Mouse (Mus musculus): ENCODE measurements around the gene Rbpjl. TPM values are rescaled to one million over a fixed set of nuclear protein-coding genes. Genes with fewer than 3 reads are reported as not detected.

The Rbpjl gene
- polyA plus RNA-seq, 1 experiment from 2014 or later, result 0.14 TPM

DNA sequence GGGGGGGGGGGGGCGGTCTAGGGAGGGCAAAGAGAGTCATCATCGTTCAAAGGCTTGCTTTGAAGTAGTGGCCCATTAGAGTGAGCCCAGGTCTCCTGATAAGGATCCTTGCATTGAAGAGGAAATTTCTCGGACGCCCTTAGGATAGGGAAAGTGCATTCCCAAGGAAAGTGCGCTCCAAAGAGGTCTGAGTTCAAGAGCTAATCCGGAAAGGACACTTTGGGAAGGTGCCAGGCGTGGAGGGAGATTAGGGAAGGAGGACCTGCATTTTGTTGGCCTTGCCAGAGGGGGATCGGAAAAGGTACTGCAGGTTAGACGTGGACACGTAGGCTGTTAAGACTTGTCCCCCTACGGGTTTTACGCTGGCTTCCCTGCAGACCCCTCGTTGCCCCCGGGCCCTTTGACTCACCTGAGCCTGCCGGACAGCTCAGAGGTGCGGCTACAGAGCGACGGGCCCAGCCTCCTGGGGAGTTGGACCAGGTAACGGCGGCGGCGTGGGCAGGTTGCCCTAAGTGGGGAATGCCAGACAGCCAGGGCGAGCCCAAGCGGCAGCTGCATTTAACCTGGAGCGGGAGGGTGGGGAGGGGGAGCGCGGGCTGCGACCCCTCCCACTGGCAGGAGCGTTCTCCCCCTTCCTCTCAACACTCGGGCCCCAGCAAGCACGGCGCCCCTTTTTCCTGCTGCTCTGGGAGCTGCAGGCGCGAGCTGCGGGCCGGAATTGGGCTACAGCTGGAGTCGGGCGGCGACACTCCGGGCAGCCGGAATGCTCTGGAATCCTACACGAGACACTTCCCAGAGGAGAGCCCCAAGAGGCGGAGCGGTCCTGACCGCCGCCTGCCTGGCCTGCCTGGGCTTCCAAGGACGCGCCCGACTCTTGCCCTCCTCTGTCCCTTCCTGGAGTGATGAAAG is 1.4 kb downstream of the Rbpjl start:
- WGBS, result 2% methylated on average over 46 of the region's 49 CpGs
- no peak overlapping the region for H3K27ac ChIP-seq (ENCODE audit: low read length)
- H3K27me3 ChIP-seq (ENCODE audit: control insufficient read depth, insufficient read depth, low read length), result peaks cover 37% of the 10 kb centered on the region
- peak overlapping the region; percentile 19; the same call in 1 of the 2 replicates for H3K9ac ChIP-seq (replicated peaks; ENCODE audit: low read depth, low read length)
- H3K36me3 ChIP-seq (ENCODE audit: control insufficient read depth, insufficient read depth, low read length), result no peaks in the 10 kb centered on the region
- ATAC-seq (ENCODE audit: insufficient number of reproducible peaks, insufficient read depth, low FRiP score, low read depth), result no peak
- peak overlapping the region; percentile 49 for H3K4me2 ChIP-seq (replicated peaks; ENCODE audit: low read depth, low read length)
- no peaks in the 10 kb centered on the region for H3K9me3 ChIP-seq (ENCODE audit: control insufficient read depth, low read depth, low read length)
- H3K4me3 ChIP-seq (ENCODE audit: low read depth, low read length), result peak overlapping the region; percentile 33
- H3K4me1 ChIP-seq (ENCODE audit: control insufficient read depth, insufficient read depth, low read length), result peaks cover 17% of the 10 kb centered on the region; the same call in 1 of the 2 replicates

DNA sequence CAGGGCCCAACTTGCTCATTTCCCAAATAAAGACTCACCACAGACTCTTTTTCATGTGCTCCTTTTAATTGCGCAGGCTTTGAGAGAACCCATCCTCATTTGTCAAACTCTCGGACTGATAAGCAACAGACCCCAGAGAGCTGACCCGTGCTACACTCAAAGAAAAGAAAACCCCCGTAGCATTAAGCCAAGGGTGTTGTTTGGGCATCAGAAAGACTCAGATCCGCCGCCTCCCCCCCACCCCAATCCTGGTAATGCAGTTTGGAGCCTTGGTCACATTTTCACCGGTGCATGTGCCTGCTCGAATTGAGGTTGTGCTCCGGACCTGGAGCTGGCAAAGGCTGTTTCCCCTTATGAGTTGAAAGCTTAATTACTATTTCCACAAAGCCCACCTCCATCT is 2.1 kb downstream of the Rbpjl start, which contains the start of gene Matn4:
Gene Matn4, minus strand, starts transcription at position 101 of the 400 bp plus-strand sequence.
- Histone ChIP-seq H3K27me3 (ENCODE audit: control insufficient read depth, insufficient read depth, low read length) (peaks cover 32% of the 10 kb centered on the region), H3K4me1 (ENCODE audit: control insufficient read depth, insufficient read depth, low read length) (peaks cover 17% of the 10 kb centered on the region; the same call in 1 of the 2 replicates), H3K4me3 (ENCODE audit: low read depth, low read length) (peak within 1 kb of the TSS; percentile 33), H3K9me3 (ENCODE audit: control insufficient read depth, low read depth, low read length) (no peaks in the 10 kb centered on the region), H3K4me2 (replicated peaks; ENCODE audit: low read depth, low read length) (peak within 1 kb of the TSS; percentile 49), H3K27ac (ENCODE audit: low read length) (no peak within 1 kb of the TSS), H3K36me3 (ENCODE audit: control insufficient read depth, insufficient read depth, low read length) (no peaks in the 10 kb centered on the region), H3K9ac (replicated peaks; ENCODE audit: low read depth, low read length) (peak within 1 kb of the TSS; percentile 19; the same call in 1 of the 2 replicates)
- 5% methylated on average over 9 of the region's 9 CpGs for WGBS
- no peak for ATAC-seq (ENCODE audit: insufficient number of reproducible peaks, insufficient read depth, low FRiP score, low read depth)

DNA sequence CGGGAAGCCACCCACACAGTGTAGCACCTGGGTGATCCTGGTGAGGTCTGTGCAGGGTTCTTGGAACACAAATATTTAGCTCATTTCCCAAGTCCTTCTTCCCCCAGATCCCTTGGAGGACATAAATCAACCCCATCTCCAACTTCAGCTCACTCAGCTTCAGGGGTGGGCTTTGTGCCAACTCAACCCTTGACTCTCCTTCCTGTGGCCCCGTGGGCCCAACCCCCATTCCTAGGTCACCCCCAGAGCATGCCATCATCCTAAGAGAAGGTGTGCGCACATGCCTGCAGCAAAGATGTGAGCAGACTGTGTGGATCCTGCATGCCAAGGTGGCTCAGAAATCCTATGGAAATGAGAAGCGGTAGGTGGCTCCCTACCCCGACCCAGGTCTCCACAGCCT is 2.6 kb downstream of the Rbpjl start:
- H3K4me1 ChIP-seq (ENCODE audit: control insufficient read depth, insufficient read depth, low read length), result peaks cover 15% of the 10 kb centered on the region; the same call in 1 of the 2 replicates
- WGBS, result 41% methylated on average over 5 of the region's 5 CpGs
- H3K4me2 ChIP-seq (replicated peaks; ENCODE audit: low read depth, low read length), result no peak overlapping the region
- no peaks in the 10 kb centered on the region for H3K9me3 ChIP-seq (ENCODE audit: control insufficient read depth, low read depth, low read length)
- H3K9ac ChIP-seq (replicated peaks; ENCODE audit: low read depth, low read length), result no peak overlapping the region
- no peaks in the 10 kb centered on the region for H3K36me3 ChIP-seq (ENCODE audit: control insufficient read depth, insufficient read depth, low read length)
- no peak for ATAC-seq (ENCODE audit: insufficient number of reproducible peaks, insufficient read depth, low FRiP score, low read depth)
- no peak overlapping the region for H3K27ac ChIP-seq (ENCODE audit: low read length)
- peaks cover 27% of the 10 kb centered on the region for H3K27me3 ChIP-seq (ENCODE audit: control insufficient read depth, insufficient read depth, low read length)
- no peak overlapping the region for H3K4me3 ChIP-seq (ENCODE audit: low read depth, low read length)

DNA sequence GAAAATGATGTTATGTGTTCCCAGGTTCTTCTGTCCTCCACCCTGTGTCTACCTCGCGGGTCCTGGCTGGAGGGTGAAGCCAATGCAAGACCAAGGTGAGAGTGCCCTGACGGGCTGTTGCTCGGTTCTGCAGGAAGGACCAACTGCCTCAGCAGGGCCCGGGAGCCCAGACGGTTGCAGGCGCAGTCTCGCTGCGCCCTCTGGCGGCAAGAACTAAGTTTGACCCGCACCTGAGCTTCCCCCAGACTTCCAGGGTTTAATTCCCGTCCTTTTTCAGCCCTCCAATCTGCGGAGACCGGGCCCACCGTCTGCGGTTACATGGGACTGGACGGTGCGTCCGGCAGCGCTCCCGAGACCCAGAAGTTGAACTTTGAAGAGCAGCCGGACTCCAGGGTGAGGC is 4.8 kb downstream of the Rbpjl start:
- H3K36me3 ChIP-seq (ENCODE audit: control insufficient read depth, insufficient read depth, low read length), result no peaks in the 10 kb centered on the region

DNA sequence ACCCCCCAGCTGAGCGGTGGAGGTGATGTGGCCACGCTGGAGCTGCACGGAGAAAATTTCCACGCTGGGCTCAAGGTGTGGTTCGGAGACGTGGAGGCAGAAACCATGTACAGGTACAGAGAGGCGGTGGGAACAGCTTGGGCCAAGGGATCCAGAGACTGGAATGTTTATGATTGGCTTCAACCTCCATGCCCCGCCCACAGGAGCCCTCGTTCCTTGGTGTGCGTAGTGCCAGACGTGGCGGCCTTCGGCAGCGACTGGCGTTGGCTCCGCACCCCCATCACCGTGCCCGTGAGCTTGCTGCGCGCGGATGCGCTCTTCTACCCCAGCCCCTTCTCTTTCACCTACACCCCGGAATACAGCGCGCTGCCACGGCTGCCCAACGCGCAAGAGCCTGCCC is 11.2 kb downstream of the Rbpjl start:
- 24% methylated on average over 28 of the region's 28 CpGs for WGBS

More for the DNA sequence above, 4.8 kb downstream of the Rbpjl start:
- Histone ChIP-seq H3K4me3 (ENCODE audit: low read depth, low read length) (no peak overlapping the region), H3K4me1 (ENCODE audit: control insufficient read depth, insufficient read depth, low read length) (peaks cover 4% of the 10 kb centered on the region; the same call in 1 of the 2 replicates), H3K27me3 (ENCODE audit: control insufficient read depth, insufficient read depth, low read length) (peaks cover 22% of the 10 kb centered on the region), H3K9me3 (ENCODE audit: control insufficient read depth, low read depth, low read length) (no peaks in the 10 kb centered on the region), H3K27ac (ENCODE audit: low read length) (no peak overlapping the region), H3K9ac (replicated peaks; ENCODE audit: low read depth, low read length) (no peak overlapping the region), H3K4me2 (replicated peaks; ENCODE audit: low read depth, low read length) (no peak overlapping the region)
- no peak for ATAC-seq (ENCODE audit: insufficient number of reproducible peaks, insufficient read depth, low FRiP score, low read depth)
- 1% methylated on average over 22 of the region's 22 CpGs for WGBS

DNA sequence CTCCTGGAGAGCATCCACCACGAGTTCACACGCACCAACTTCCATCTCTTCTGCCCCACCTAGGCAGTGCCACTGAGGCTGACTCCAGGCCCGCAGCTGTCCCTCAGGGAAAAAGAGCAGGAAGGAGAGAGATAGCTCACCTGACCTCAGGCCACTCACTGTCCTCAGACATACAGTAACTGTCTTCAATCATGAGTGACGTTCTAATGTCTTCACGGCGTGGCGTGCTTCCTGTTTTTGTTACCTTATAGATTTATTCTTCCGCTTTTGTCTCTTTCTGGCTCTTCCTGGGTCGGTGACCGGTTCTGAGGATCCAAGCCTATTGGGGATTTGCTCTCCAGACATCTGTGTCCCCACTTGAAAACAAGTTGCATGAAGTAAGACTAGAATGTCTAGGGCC is 11.6 kb downstream of the Rbpjl start:
- H3K27me3 ChIP-seq (ENCODE audit: control insufficient read depth, insufficient read depth, low read length), result no peaks in the 10 kb centered on the region
- H3K9me3 ChIP-seq (ENCODE audit: control insufficient read depth, low read depth, low read length), result no peaks in the 10 kb centered on the region

More for the DNA sequence above, 11.2 kb downstream of the Rbpjl start:
- H3K4me1 ChIP-seq (ENCODE audit: control insufficient read depth, insufficient read depth, low read length), result no peaks in the 10 kb centered on the region
- no peaks in the 10 kb centered on the region for H3K27me3 ChIP-seq (ENCODE audit: control insufficient read depth, insufficient read depth, low read length)
- no peaks in the 10 kb centered on the region for H3K9me3 ChIP-seq (ENCODE audit: control insufficient read depth, low read depth, low read length)
- H3K27ac ChIP-seq (ENCODE audit: low read length), result no peak overlapping the region
- H3K4me2 ChIP-seq (replicated peaks; ENCODE audit: low read depth, low read length), result peak overlapping the region; percentile 31
- H3K4me3 ChIP-seq (ENCODE audit: low read depth, low read length), result no peak overlapping the region
- no peak for ATAC-seq (ENCODE audit: insufficient number of reproducible peaks, insufficient read depth, low FRiP score, low read depth)
- no peaks in the 10 kb centered on the region for H3K36me3 ChIP-seq (ENCODE audit: control insufficient read depth, insufficient read depth, low read length)
- H3K9ac ChIP-seq (replicated peaks; ENCODE audit: low read depth, low read length), result no peak overlapping the region

DNA sequence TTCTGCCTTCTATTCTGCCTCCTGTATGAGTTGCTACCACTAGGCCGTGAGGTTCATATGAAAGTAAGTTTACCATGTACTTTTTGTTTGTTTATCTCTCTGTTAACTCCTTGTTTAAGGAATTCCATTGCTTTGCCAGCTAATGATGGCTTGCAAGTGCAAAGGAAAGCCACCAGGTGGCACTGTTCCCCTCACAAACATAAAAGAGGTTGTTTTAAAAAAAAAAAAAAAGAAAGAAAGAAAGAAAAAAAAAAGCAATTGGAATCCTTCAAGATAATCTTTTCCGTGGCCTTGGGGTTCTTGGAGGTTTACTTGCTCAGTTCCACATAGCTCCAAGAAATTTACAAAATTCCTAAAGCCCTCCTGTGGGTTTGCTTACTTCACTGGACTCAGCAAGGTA is 14.3 kb downstream of the Rbpjl start:
- H3K27ac ChIP-seq (ENCODE audit: low read length), result no peak overlapping the region
- no peaks in the 10 kb centered on the region for H3K9me3 ChIP-seq (ENCODE audit: control insufficient read depth, low read depth, low read length)
- H3K9ac ChIP-seq (replicated peaks; ENCODE audit: low read depth, low read length), result no peak overlapping the region
- no peak overlapping the region for H3K4me2 ChIP-seq (replicated peaks; ENCODE audit: low read depth, low read length)
- WGBS, result 0% methylated on average over 2 of the region's 2 CpGs
- no peaks in the 10 kb centered on the region for H3K27me3 ChIP-seq (ENCODE audit: control insufficient read depth, insufficient read depth, low read length)
- H3K4me3 ChIP-seq (ENCODE audit: low read depth, low read length), result no peak overlapping the region
- no peaks in the 10 kb centered on the region for H3K4me1 ChIP-seq (ENCODE audit: control insufficient read depth, insufficient read depth, low read length)
- ATAC-seq (ENCODE audit: insufficient number of reproducible peaks, insufficient read depth, low FRiP score, low read depth), result no peak
- no peaks in the 10 kb centered on the region for H3K36me3 ChIP-seq (ENCODE audit: control insufficient read depth, insufficient read depth, low read length)

More for the DNA sequence above, 11.6 kb downstream of the Rbpjl start:
- Histone ChIP-seq H3K27ac (ENCODE audit: low read length) (no peak overlapping the region), H3K4me3 (ENCODE audit: low read depth, low read length) (no peak overlapping the region), H3K36me3 (ENCODE audit: control insufficient read depth, insufficient read depth, low read length) (no peaks in the 10 kb centered on the region), H3K9ac (replicated peaks; ENCODE audit: low read depth, low read length) (no peak overlapping the region), H3K4me1 (ENCODE audit: control insufficient read depth, insufficient read depth, low read length) (no peaks in the 10 kb centered on the region), H3K4me2 (replicated peaks; ENCODE audit: low read depth, low read length) (peak overlapping the region; percentile 31)
- no peak for ATAC-seq (ENCODE audit: insufficient number of reproducible peaks, insufficient read depth, low FRiP score, low read depth)
- WGBS, result 68% methylated on average over 10 of the region's 10 CpGs

DNA sequence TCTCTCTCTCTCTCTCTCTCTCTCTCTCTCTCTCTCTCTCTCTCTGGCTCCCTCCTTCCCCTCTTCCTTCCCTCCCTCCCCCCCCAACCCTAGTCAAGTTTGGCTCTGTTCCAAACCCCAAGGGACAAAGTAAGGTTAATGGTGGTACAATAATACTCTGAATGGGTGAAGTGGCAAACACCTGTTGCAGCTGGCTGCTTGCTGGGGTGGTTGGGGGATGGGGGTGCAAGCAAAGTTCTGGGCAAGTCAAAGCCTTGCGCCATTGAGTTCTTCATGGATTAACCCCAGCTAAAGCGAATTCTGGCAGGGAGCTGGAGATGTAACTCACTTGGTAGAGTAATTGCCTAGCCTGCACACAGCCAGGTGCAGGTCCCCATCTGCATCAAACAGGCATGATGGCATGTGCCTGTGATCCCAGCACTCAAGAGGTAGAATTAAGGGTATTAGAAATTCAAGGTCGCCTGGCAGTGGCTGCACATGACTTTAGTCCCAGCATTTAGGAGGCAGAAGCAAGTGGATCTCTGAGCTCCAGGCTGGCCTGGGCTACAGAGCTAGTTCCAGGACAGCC is 15.5 kb downstream of the Rbpjl start:
- no peaks in the 10 kb centered on the region for H3K9me3 ChIP-seq (ENCODE audit: control insufficient read depth, low read depth, low read length)
- H3K4me1 ChIP-seq (ENCODE audit: control insufficient read depth, insufficient read depth, low read length), result no peaks in the 10 kb centered on the region
- H3K4me2 ChIP-seq (replicated peaks; ENCODE audit: low read depth, low read length), result no peak overlapping the region
- H3K27ac ChIP-seq (ENCODE audit: low read length), result no peak overlapping the region
- H3K9ac ChIP-seq (replicated peaks; ENCODE audit: low read depth, low read length), result no peak overlapping the region
- no peak overlapping the region for H3K4me3 ChIP-seq (ENCODE audit: low read depth, low read length)
- H3K27me3 ChIP-seq (ENCODE audit: control insufficient read depth, insufficient read depth, low read length), result no peaks in the 10 kb centered on the region
- peaks cover 1% of the 10 kb centered on the region; the same call in 1 of the 2 replicates for H3K36me3 ChIP-seq (ENCODE audit: control insufficient read depth, insufficient read depth, low read length)
- WGBS, result 36% methylated on average over 3 of the region's 3 CpGs
- no peak for ATAC-seq (ENCODE audit: insufficient number of reproducible peaks, insufficient read depth, low FRiP score, low read depth)

All from stomach, embryonic 14.5 days (tissue).